Mouse (Mus musculus): ENCODE measurements around the gene Spred1. TPM values are rescaled to one million over a fixed set of nuclear protein-coding genes. Genes with fewer than 3 reads are reported as not detected.

Gene Spred1
- total and polyA plus RNA-seq, 2 experiments from 2014 or later = 5.2 to 13.6 TPM

DNA sequence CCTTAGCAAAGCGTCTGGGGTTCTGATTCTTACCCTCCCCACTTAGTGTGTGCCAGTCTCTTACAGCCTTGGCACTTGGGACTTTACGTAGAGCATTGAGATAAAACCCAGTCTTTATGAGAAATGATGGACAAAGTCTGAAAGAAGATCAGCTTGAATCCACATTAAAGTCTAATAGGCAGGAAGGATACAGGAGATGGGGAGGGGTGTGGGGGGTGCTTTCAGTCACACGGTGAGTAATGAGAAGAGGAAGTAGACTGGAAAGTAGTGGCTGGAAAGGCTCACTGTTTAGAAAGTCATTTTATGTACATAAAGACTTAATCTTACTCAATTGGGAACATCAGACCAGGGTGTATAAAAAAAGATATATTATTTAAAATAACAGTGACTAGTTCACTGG lies 47.9 kb downstream of the Spred1 start:
- Histone ChIP-seq H3K27me3 (ENCODE audit: control insufficient read depth, insufficient read depth, low read length) (no peaks in the 10 kb centered on the region), H3K9me3 (replicated peaks; ENCODE audit: control insufficient read depth, low read length) (no peaks in the 10 kb centered on the region), H3K4me2 (ENCODE audit: low read depth, low read length) (no peak overlapping the region), H3K4me3 (ENCODE audit: low read depth, low read length) (no peak overlapping the region), H3K4me1 (ENCODE audit: control insufficient read depth, insufficient read depth) (no peaks in the 10 kb centered on the region; the same call in 1 of the 2 replicates), H3K9ac (replicated peaks; ENCODE audit: low read depth, low read length) (no peak overlapping the region), H3K36me3 (replicated peaks; ENCODE audit: control insufficient read depth, insufficient read depth, low read length) (peaks cover 23% of the 10 kb centered on the region), H3K27ac (ENCODE audit: low read depth) (no peak overlapping the region)
- TF ChIP-seq EP300 (IDR thresholded peaks at IDR 0.05; ENCODE audit: low read depth) (no peak), CTCF (IDR thresholded peaks at IDR 0.05; ENCODE audit: low read depth) (no peak)
- WGBS = 59% methylated on average over 3 of the region's 3 CpGs
- no peak for ATAC-seq (ENCODE audit: insufficient read depth, low read depth)
- no peak for DNase-seq (ENCODE audit: low spot score)

DNA sequence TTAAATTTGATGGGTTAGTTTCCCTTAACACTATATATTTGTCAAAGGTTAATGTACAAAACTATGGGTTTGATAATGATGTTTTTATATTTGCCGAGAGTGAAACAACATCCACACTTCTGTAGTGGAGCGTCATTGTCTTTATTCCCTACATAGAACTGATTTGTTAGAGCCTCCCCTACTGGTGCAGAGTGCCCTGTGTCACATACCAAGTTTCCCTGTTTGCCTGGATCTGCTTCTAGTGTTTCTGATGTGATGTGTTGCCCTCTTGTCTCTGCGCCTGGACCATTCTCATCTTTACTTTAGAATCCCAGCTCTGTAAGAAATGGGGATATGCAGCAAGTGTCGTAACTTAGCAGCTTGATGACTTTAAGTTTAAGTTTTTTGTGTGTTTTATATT lies 51.8 kb downstream of the Spred1 start:
- ATAC-seq (ENCODE audit: insufficient read depth, low read depth) (no peak), DNase-seq (ENCODE audit: low spot score) (no peak)
- Histone ChIP-seq H3K27me3 (ENCODE audit: control insufficient read depth, insufficient read depth, low read length) (no peaks in the 10 kb centered on the region), H3K4me2 (ENCODE audit: low read depth, low read length) (no peak overlapping the region), H3K4me1 (ENCODE audit: control insufficient read depth, insufficient read depth) (no peaks in the 10 kb centered on the region; the same call in 1 of the 2 replicates), H3K9ac (replicated peaks; ENCODE audit: low read depth, low read length) (no peak overlapping the region), H3K9me3 (replicated peaks; ENCODE audit: control insufficient read depth, low read length) (no peaks in the 10 kb centered on the region), H3K4me3 (ENCODE audit: low read depth, low read length) (no peak overlapping the region), H3K36me3 (replicated peaks; ENCODE audit: control insufficient read depth, insufficient read depth, low read length) (peaks cover 35% of the 10 kb centered on the region), H3K27ac (ENCODE audit: low read depth) (no peak overlapping the region)
- TF ChIP-seq EP300 (IDR thresholded peaks at IDR 0.05; ENCODE audit: low read depth) (no peak), CTCF (IDR thresholded peaks at IDR 0.05; ENCODE audit: low read depth) (peak; percentile 40)
- WGBS = 78% methylated on average over 4 of the region's 4 CpGs

DNA sequence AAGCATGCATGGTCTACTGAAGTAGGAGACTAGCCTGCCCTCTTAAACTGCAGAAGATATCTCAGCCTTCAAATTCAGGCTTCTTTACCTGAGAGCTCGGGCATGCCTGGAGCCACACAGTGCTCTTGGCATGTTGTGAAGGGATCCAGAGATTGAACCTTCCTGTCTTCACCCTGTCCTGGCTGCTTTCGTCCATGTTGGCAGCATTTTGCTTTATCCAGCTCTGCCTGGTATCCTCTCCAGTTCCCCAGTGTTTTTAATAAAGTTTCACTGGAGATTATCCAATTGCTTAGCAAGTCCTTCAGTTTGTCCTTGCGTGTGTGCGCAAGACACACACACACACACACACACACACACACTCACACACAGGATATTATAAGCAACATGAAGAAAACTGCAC lies 54.9 kb downstream of the Spred1 start:
- Histone ChIP-seq H3K27me3 (ENCODE audit: control insufficient read depth, insufficient read depth, low read length) (no peaks in the 10 kb centered on the region), H3K27ac (ENCODE audit: low read depth) (no peak overlapping the region), H3K9ac (replicated peaks; ENCODE audit: low read depth, low read length) (no peak overlapping the region), H3K4me3 (ENCODE audit: low read depth, low read length) (no peak overlapping the region), H3K4me2 (ENCODE audit: low read depth, low read length) (no peak overlapping the region), H3K4me1 (ENCODE audit: control insufficient read depth, insufficient read depth) (no peaks in the 10 kb centered on the region), H3K9me3 (replicated peaks; ENCODE audit: control insufficient read depth, low read length) (no peaks in the 10 kb centered on the region), H3K36me3 (replicated peaks; ENCODE audit: control insufficient read depth, insufficient read depth, low read length) (peaks cover 41% of the 10 kb centered on the region)
- ATAC-seq (ENCODE audit: insufficient read depth, low read depth) (no peak), DNase-seq (ENCODE audit: low spot score) (no peak)
- WGBS = 77% methylated on average over 4 of the region's 4 CpGs
- TF ChIP-seq CTCF (IDR thresholded peaks at IDR 0.05; ENCODE audit: low read depth) (no peak), EP300 (IDR thresholded peaks at IDR 0.05; ENCODE audit: low read depth) (no peak)

DNA sequence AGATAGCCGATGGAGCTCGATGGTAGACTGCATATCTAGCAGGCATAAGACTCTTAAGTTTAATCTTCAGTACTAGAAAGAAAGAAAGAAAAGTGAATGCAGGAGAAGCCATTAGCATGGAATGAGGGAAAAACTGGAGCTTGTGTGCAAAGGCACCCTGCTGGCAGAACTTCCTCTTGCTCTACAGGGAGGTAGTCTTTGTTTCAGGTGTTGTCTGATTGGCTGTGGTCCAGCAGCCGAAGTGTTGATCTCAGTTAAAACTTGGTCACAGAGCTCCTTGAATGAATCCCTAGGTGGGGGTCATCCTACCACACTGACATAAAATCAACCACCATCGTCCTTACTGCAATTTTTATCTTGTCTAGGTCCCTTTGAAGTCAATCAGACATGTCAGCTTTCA lies 55.8 kb downstream of the Spred1 start:
- peaks cover 37% of the 10 kb centered on the region for H3K36me3 ChIP-seq (replicated peaks; ENCODE audit: control insufficient read depth, insufficient read depth, low read length)
- H3K27ac ChIP-seq (ENCODE audit: low read depth) = no peak overlapping the region
- H3K9me3 ChIP-seq (replicated peaks; ENCODE audit: control insufficient read depth, low read length) = no peaks in the 10 kb centered on the region
- H3K9ac ChIP-seq (replicated peaks; ENCODE audit: low read depth, low read length) = no peak overlapping the region
- no peaks in the 10 kb centered on the region for H3K4me1 ChIP-seq (ENCODE audit: control insufficient read depth, insufficient read depth)
- no peak overlapping the region for H3K4me2 ChIP-seq (ENCODE audit: low read depth, low read length)
- no peaks in the 10 kb centered on the region for H3K27me3 ChIP-seq (ENCODE audit: control insufficient read depth, insufficient read depth, low read length)
- WGBS = 61% methylated on average over 4 of the region's 4 CpGs
- no peak overlapping the region for H3K4me3 ChIP-seq (ENCODE audit: low read depth, low read length)
- no peak for TF ChIP-seq EP300 (IDR thresholded peaks at IDR 0.05; ENCODE audit: low read depth)
- no peak for TF ChIP-seq CTCF (IDR thresholded peaks at IDR 0.05; ENCODE audit: low read depth)
- ATAC-seq (ENCODE audit: insufficient read depth, low read depth) (no peak), DNase-seq (ENCODE audit: low spot score) (no peak)

DNA sequence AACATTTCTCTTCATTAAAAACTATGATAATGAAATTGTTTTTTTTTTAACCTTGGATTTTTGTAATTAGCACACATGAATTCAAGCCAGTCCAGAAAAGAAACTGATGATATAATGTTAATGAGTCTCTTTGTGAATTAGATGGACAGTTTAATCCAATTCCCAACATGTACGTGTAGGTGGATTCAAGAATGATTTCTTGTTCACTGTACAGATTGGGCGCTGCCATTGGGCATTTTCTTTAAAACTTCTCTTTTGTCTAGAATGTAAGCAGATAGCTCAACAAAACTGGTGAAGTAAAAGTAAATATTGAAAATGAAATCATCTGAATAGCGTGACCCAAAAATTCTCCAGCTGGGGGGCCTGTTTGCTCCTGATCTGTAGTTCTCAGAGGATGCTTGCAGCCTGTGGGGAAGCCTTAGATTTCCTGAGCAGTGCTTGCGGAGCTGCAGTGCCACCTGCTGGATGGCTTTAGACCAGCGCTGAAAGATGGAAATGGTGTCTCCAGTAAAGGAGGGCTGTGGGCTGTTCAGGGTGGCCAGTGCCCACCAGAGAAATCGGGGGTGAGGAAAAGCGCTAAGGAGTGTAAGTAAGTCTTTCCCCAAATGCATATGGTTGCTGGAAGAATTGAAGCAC lies 59.2 kb downstream of the Spred1 start:
- TF ChIP-seq CTCF (IDR thresholded peaks at IDR 0.05; ENCODE audit: low read depth) (peak; percentile 94), EP300 (IDR thresholded peaks at IDR 0.05; ENCODE audit: low read depth) (no peak)
- Histone ChIP-seq H3K4me1 (ENCODE audit: control insufficient read depth, insufficient read depth) (no peaks in the 10 kb centered on the region), H3K9me3 (replicated peaks; ENCODE audit: control insufficient read depth, low read length) (no peaks in the 10 kb centered on the region), H3K27ac (ENCODE audit: low read depth) (no peak overlapping the region), H3K4me2 (ENCODE audit: low read depth, low read length) (no peak overlapping the region), H3K36me3 (replicated peaks; ENCODE audit: control insufficient read depth, insufficient read depth, low read length) (peaks cover 38% of the 10 kb centered on the region), H3K27me3 (ENCODE audit: control insufficient read depth, insufficient read depth, low read length) (no peaks in the 10 kb centered on the region), H3K9ac (replicated peaks; ENCODE audit: low read depth, low read length) (no peak overlapping the region), H3K4me3 (ENCODE audit: low read depth, low read length) (no peak overlapping the region)
- ATAC-seq (ENCODE audit: insufficient read depth, low read depth) = peak; percentile 36; the same call in 1 of the 2 replicates
- WGBS = 37% methylated on average over 7 of the region's 7 CpGs
- peak; percentile 57 for DNase-seq (ENCODE audit: low spot score)

DNA sequence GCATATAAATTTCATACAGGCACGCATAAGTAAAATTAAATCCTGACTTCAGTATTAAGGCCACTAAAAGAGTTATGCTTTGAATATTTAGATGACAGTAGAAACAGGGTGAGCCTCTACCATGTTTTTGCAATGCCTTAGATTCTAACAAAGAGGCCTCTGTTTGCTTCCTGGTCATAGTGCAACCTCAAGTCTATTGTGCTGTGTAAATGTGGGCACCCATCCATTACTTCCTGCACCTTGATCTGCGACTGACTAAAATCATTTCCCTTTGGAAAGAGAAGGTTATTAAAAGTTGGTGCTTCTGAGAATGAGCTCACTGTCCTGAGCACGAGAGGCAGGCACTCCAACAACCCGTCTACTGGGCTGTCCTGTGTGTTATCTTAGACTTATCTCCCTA lies 64.4 kb downstream of the Spred1 start:
- no peaks in the 10 kb centered on the region for H3K9me3 ChIP-seq (replicated peaks; ENCODE audit: control insufficient read depth, low read length)
- TF ChIP-seq CTCF (IDR thresholded peaks at IDR 0.05; ENCODE audit: low read depth) (no peak), EP300 (IDR thresholded peaks at IDR 0.05; ENCODE audit: low read depth) (no peak)
- ATAC-seq (ENCODE audit: insufficient read depth, low read depth) (no peak), DNase-seq (ENCODE audit: low spot score) (no peak)
- H3K4me2 ChIP-seq (ENCODE audit: low read depth, low read length) = no peak overlapping the region
- no peak overlapping the region for H3K27ac ChIP-seq (ENCODE audit: low read depth)
- H3K4me1 ChIP-seq (ENCODE audit: control insufficient read depth, insufficient read depth) = no peaks in the 10 kb centered on the region
- no peak overlapping the region for H3K9ac ChIP-seq (replicated peaks; ENCODE audit: low read depth, low read length)
- peaks cover 16% of the 10 kb centered on the region for H3K36me3 ChIP-seq (replicated peaks; ENCODE audit: control insufficient read depth, insufficient read depth, low read length)
- no peaks in the 10 kb centered on the region for H3K27me3 ChIP-seq (ENCODE audit: control insufficient read depth, insufficient read depth, low read length)
- H3K4me3 ChIP-seq (ENCODE audit: low read depth, low read length) = no peak overlapping the region
- WGBS = 86% methylated on average over 4 of the region's 4 CpGs
